Mouse (Mus musculus): ENCODE data around the gene Papss2.

DNA sequence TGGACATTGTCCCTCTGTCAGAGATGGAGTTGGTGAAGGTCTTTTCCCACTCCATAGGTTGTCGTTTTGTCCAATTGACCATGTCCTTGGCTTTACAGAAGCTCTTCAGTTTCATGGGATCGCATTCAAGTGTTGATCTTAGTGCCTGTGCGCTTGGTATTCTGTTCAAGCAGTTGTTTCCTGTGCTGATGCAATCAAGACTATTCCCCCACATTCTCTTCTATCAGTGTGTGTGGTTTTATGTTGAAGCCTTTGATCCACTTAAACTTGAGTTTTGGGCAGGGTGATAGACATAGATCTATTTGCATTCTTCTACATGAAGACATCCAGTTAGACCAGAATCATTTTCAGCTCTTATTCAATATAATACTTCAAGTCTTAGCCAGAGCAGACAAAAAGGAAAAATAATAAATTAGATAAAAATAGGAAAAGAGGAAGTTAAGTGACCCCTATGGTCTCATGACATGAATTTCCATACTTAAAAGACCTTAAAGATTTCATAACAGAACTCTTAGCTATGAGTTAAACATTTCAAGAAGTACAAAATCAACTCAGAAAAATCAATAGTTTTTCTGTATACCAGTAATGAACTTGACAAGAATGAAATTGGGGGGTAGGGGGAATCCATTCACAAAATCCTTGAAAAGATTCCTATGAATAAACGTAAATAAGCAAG, 12.4 kb upstream of the Papss2 start:
- no peak for TF ChIP-seq CTCF (IDR thresholded peaks at IDR 0.05; ENCODE audit: low read depth, low read length)
- no peak for TF ChIP-seq POLR2A (IDR thresholded peaks at IDR 0.05; ENCODE audit: extremely low read depth, insufficient read depth, low read length)

Measured in liver, adult 2 months (tissue).